Mouse (Mus musculus) 3T3-L1 (cell line): ENCODE measurements around the gene Slit3.
A peak's percentile ranks its signal among the peaks of the same experiment; 100 is the strongest.

Source experiments
- DNase-seq: peaks from one replicate; pipeline ENCODE4 v3.0.0-alpha.2; 2015; ENCODE audit warnings: low read depth, low spot score

Gene Slit3

GRCm38 (mm10) chr11:35120894-35121610 lies at the start of gene Slit3:
Gene Slit3 (plus strand): TSS chr11:35121224.
- peak; percentile 35 for DNase-seq

GRCm38 (mm10) chr11:35071451-35071850 lies 49.6 kb upstream of the Slit3 start:
- DNase-seq = peak; percentile 78

GRCm38 (mm10) chr11:35075411-35075810 lies 45.6 kb upstream of the Slit3 start:
- no peak for DNase-seq

- no peak for DNase-seq
These were observed 40.4 kb upstream of the Slit3 start for GRCm38 (mm10) chr11:35080451-35081125.

GRCm38 (mm10) chr11:35082297-35082696 lies 38.7 kb upstream of the Slit3 start:
- DNase-seq = no peak

- DNase-seq = peak; percentile 58
These were observed 38.0 kb upstream of the Slit3 start for GRCm38 (mm10) chr11:35083049-35083448.

- no peak for DNase-seq
These were observed 35.7 kb upstream of the Slit3 start for GRCm38 (mm10) chr11:35085351-35085750.

GRCm38 (mm10) chr11:35086029-35086428 lies 35.0 kb upstream of the Slit3 start:
- DNase-seq = peak; percentile 14

GRCm38 (mm10) chr11:35087454-35087853 lies 33.6 kb upstream of the Slit3 start:
- DNase-seq = no peak

GRCm38 (mm10) chr11:35088136-35088535 lies 32.9 kb upstream of the Slit3 start:
- DNase-seq = no peak

GRCm38 (mm10) chr11:35090629-35091335 lies 30.2 kb upstream of the Slit3 start:
- DNase-seq = no peak

- no peak for DNase-seq
These were observed 24.5 kb upstream of the Slit3 start for GRCm38 (mm10) chr11:35096538-35096937.

GRCm38 (mm10) chr11:35109781-35110180 lies 11.2 kb upstream of the Slit3 start:
- no peak for DNase-seq

- no peak for DNase-seq
These were observed 10.2 kb upstream of the Slit3 start for GRCm38 (mm10) chr11:35110784-35111183.

- DNase-seq = no peak
These were observed 7.7 kb upstream of the Slit3 start for GRCm38 (mm10) chr11:35113290-35113689.

- no peak for DNase-seq
These were observed 4.6 kb upstream of the Slit3 start for GRCm38 (mm10) chr11:35116436-35116835.

- DNase-seq = no peak
These were observed 3.2 kb upstream of the Slit3 start for GRCm38 (mm10) chr11:35117871-35118270.

- DNase-seq = no peak
These were observed 2.3 kb upstream of the Slit3 start for GRCm38 (mm10) chr11:35118731-35119130.

GRCm38 (mm10) chr11:35119360-35119759 lies 1.7 kb upstream of the Slit3 start:
- DNase-seq = peak; percentile 83

- DNase-seq = no peak
These were observed 948 bp upstream of the Slit3 start for GRCm38 (mm10) chr11:35120076-35120475.

GRCm38 (mm10) chr11:35121611-35121959 lies 561 bp downstream of the Slit3 start:
- DNase-seq = no peak

GRCm38 (mm10) chr11:35122091-35122811 lies 1.2 kb downstream of the Slit3 start:
- peak; percentile 41 for DNase-seq
